Mouse (Mus musculus) myocyte (in vitro differentiated cells): Measurements from ENCODE around the gene Itga2b. TPM values are rescaled to one million over a fixed set of nuclear protein-coding genes. Genes with fewer than 3 reads are reported as not detected.

ENCODE experiments used
- H3K27me3 ChIP-seq: one replicate; pipeline ENCODE4 v1.6.1; 2011; ENCODE audit not compliant: control insufficient read depth, insufficient read depth, insufficient read length
- H3K36me3 ChIP-seq: one replicate; pipeline ENCODE4 v1.6.1; 2011; ENCODE audit not compliant: control insufficient read depth, insufficient read depth
- H3K4me2 ChIP-seq: one replicate; pipeline ENCODE4 v1.6.1; 2011; ENCODE audit warnings: low read depth, control low read depth
- H3K4me3 ChIP-seq: one replicate; pipeline ENCODE4 v1.5.1; 2011; ENCODE audit warnings: mild to moderate bottlenecking, control low read depth, moderate library complexity
- H3K79me2 ChIP-seq: one replicate; pipeline ENCODE4 v1.6.1; 2011; ENCODE audit not compliant: control insufficient read depth, insufficient read depth
- H3ac ChIP-seq: one replicate; pipeline ENCODE4 v1.6.1; 2011; ENCODE audit not compliant: control insufficient read depth, insufficient read length
- CEBPB ChIP-seq: IDR thresholded peaks from 2 replicates; pipeline ENCODE4 v1.6.1; 2011; ENCODE audit warnings: mild to moderate bottlenecking, moderate library complexity; ENCODE audit not compliant: poor library complexity, insufficient read depth, severe bottlenecking
- E2F4 ChIP-seq: IDR thresholded peaks from one replicate; pipeline ENCODE4 v1.6.1; 2011; ENCODE audit warnings: mild to moderate bottlenecking, control low read depth, moderate library complexity; ENCODE audit not compliant: insufficient read depth
- MAX ChIP-seq: IDR thresholded peaks from one replicate; pipeline ENCODE4 v1.6.1; 2011; ENCODE audit warnings: low read depth, mild to moderate bottlenecking, control low read depth
- MYOD1 ChIP-seq, 3 experiments: IDR thresholded peaks; one replicate each; pipeline ENCODE4 v1.6.1; 2011; ENCODE audit warnings: control low read depth in 2 of 3, low read depth in 2 of 3, mild to moderate bottlenecking in 2 of 3, moderate library complexity in 1 of 3; ENCODE audit not compliant: insufficient read length in 2 of 3, control insufficient read depth in 1 of 3
- MYOG ChIP-seq, 3 experiments: IDR thresholded peaks; one replicate each; pipeline ENCODE4 v1.6.1; 2011; ENCODE audit warnings: control low read depth in 2 of 3, low read depth in 2 of 3, mild to moderate bottlenecking in 2 of 3; ENCODE audit not compliant: insufficient read length in 2 of 3, control insufficient read depth in 1 of 3, insufficient read depth in 1 of 3
- POLR2A ChIP-seq: IDR thresholded peaks from one replicate; pipeline ENCODE4 v1.6.1; 2011; ENCODE audit warnings: low read depth, mild to moderate bottlenecking, control low read depth, moderate library complexity; ENCODE audit not compliant: insufficient read length
- POLR2AphosphoS2 ChIP-seq: IDR thresholded peaks from one replicate; pipeline ENCODE4 v1.6.1; 2011; ENCODE audit warnings: low read depth, control low read depth; ENCODE audit not compliant: insufficient read length
- REST ChIP-seq: IDR thresholded peaks from one replicate; pipeline ENCODE4 v1.6.1; 2011; ENCODE audit warnings: mild to moderate bottlenecking, control low read depth, moderate library complexity; ENCODE audit not compliant: insufficient read depth, insufficient read length
- SRF ChIP-seq: IDR thresholded peaks from one replicate; pipeline ENCODE4 v1.6.1; 2011; ENCODE audit warnings: low read depth; ENCODE audit not compliant: control insufficient read depth, insufficient read length
- TCF12 ChIP-seq: IDR thresholded peaks from one replicate; pipeline ENCODE4 v1.6.1; 2011; ENCODE audit warnings: mild to moderate bottlenecking, control low read depth; ENCODE audit not compliant: poor library complexity, insufficient read depth, severe bottlenecking
- TCF3 ChIP-seq: IDR thresholded peaks from one replicate; pipeline ENCODE4 v1.6.1; 2011; ENCODE audit warnings: low read depth, control low read depth; ENCODE audit not compliant: insufficient read length
- USF1 ChIP-seq: IDR thresholded peaks from one replicate; pipeline ENCODE4 v1.6.1; 2011; ENCODE audit warnings: low read depth, mild to moderate bottlenecking, control low read depth, moderate library complexity
- polyA plus RNA-seq: library from polyadenylated mRNA; unstranded; fragments of >200 nt; fragmentation: generic; extraction: Trizol; gene quantifications from one replicate; pipeline ENCODE4 v1.2.1, GENCODE M21; 2012; ENCODE audit warnings: missing spikeins

The Itga2b gene
- polyA plus RNA-seq, 1 experiment = 7.2 TPM

GRCm38 (mm10) chr11:102433866-102434265 is 36.1 kb downstream of the Itga2b start:
- H3K79me2 ChIP-seq = no peaks in the 10 kb centered on the region
- no peaks in the 10 kb centered on the region for H3K27me3 ChIP-seq
- TF ChIP-seq E2F4 (no peak), POLR2A (no peak), REST (no peak), MAX (no peak), MYOG (IDR thresholded peaks at IDR 0.05; ENCODE audit: control insufficient read depth in 1 of 3, insufficient read depth in 1 of 3, insufficient read length in 2 of 3, low read depth in 2 of 3) (no peak), USF1 (no peak), MYOD1 (IDR thresholded peaks at IDR 0.05; ENCODE audit: control insufficient read depth in 1 of 3, insufficient read length in 2 of 3, low read depth in 2 of 3) (no peak), POLR2AphosphoS2 (no peak), TCF12 (no peak), TCF3 (no peak)
- H3K4me3 ChIP-seq = no peak overlapping the region
- no peak overlapping the region for H3ac ChIP-seq
- H3K4me2 ChIP-seq = no peak overlapping the region
- peaks cover 4% of the 10 kb centered on the region for H3K36me3 ChIP-seq

GRCm38 (mm10) chr11:102432896-102433295 is 37.0 kb downstream of the Itga2b start:
- Histone ChIP-seq H3K27me3 (no peaks in the 10 kb centered on the region), H3K36me3 (peaks cover 4% of the 10 kb centered on the region), H3ac (no peak overlapping the region), H3K4me3 (peak overlapping the region; percentile 93), H3K79me2 (no peaks in the 10 kb centered on the region), H3K4me2 (peak overlapping the region; percentile 83)
- no peak for TF ChIP-seq TCF12
- no peak for TF ChIP-seq TCF3
- TF ChIP-seq MAX = no peak
- peak; percentile 49 for TF ChIP-seq POLR2A
- TF ChIP-seq MYOD1 (IDR thresholded peaks at IDR 0.05; ENCODE audit: control insufficient read depth in 1 of 3, insufficient read length in 2 of 3, low read depth in 2 of 3) = peak in 1 of 3 experiments; percentile 62
- TF ChIP-seq E2F4 = no peak
- no peak for TF ChIP-seq POLR2AphosphoS2
- TF ChIP-seq REST = no peak
- no peak for TF ChIP-seq CEBPB
- TF ChIP-seq SRF = no peak
- no peak for TF ChIP-seq USF1
- TF ChIP-seq MYOG (IDR thresholded peaks at IDR 0.05; ENCODE audit: control insufficient read depth in 1 of 3, insufficient read depth in 1 of 3, insufficient read length in 2 of 3, low read depth in 2 of 3) = peak in 2 of 3 experiments; percentile 55 to 71

- peak overlapping the region; percentile 93 for H3K4me3 ChIP-seq
- H3ac ChIP-seq = no peak overlapping the region
- H3K79me2 ChIP-seq = no peaks in the 10 kb centered on the region
- H3K27me3 ChIP-seq = no peaks in the 10 kb centered on the region
- H3K36me3 ChIP-seq = peaks cover 4% of the 10 kb centered on the region
- H3K4me2 ChIP-seq = peak overlapping the region; percentile 83
- TF ChIP-seq TCF12 (no peak), USF1 (peak; percentile 66), POLR2A (peak; percentile 22), TCF3 (no peak), POLR2AphosphoS2 (no peak), SRF (no peak), MYOG (IDR thresholded peaks at IDR 0.05; ENCODE audit: control insufficient read depth in 1 of 3, insufficient read depth in 1 of 3, insufficient read length in 2 of 3, low read depth in 2 of 3) (no peak), REST (no peak), CEBPB (no peak), MYOD1 (IDR thresholded peaks at IDR 0.05; ENCODE audit: control insufficient read depth in 1 of 3, insufficient read length in 2 of 3, low read depth in 2 of 3) (no peak), E2F4 (no peak), MAX (no peak)
Observed at GRCm38 (mm10) chr11:102432115-102432843, 37.6 kb downstream of the Itga2b start.

- peak overlapping the region; percentile 93 for H3K4me3 ChIP-seq
- no peaks in the 10 kb centered on the region for H3K27me3 ChIP-seq
- no peak overlapping the region for H3ac ChIP-seq
- TF ChIP-seq TCF12 (no peak), MYOD1 (IDR thresholded peaks at IDR 0.05; ENCODE audit: control insufficient read depth in 1 of 3, insufficient read length in 2 of 3, low read depth in 2 of 3) (no peak), TCF3 (no peak), USF1 (no peak), CEBPB (no peak), SRF (no peak), MYOG (IDR thresholded peaks at IDR 0.05; ENCODE audit: control insufficient read depth in 1 of 3, insufficient read depth in 1 of 3, insufficient read length in 2 of 3, low read depth in 2 of 3) (no peak), REST (no peak), E2F4 (no peak), MAX (no peak), POLR2A (no peak), POLR2AphosphoS2 (no peak)
- peak overlapping the region; percentile 83 for H3K4me2 ChIP-seq
- peaks cover 4% of the 10 kb centered on the region for H3K36me3 ChIP-seq
- no peaks in the 10 kb centered on the region for H3K79me2 ChIP-seq
Observed at GRCm38 (mm10) chr11:102431728-102432114, 38.2 kb downstream of the Itga2b start.
